Mouse (Mus musculus) megakaryocyte-erythroid progenitor cell, adult 5-6 weeks (primary cell): ENCODE results near the gene Brwd1. TPM values are rescaled to one million over a fixed set of nuclear protein-coding genes. Genes with fewer than 3 reads are reported as not detected.
"Not testable (repeated sequence)": the region's sequence is repeated elsewhere in the genome, so short reads cannot be mapped to it uniquely, and the experiment has no call there.

Source experiments
- ATAC-seq: replicated peaks from 2 replicates; pipeline ENCODE4 v1.8.0; 2016; ENCODE audit warnings: mild to moderate bottlenecking, inconsistent platforms; ENCODE audit not compliant: severe bottlenecking, poor library complexity, low FRiP score, low TSS enrichment
- total RNA-seq, 2 experiments: library from RNA; stranded (forward) in 1 of 2; stranded (reverse) in 1 of 2; fragments of 200-1000, 215-1000 nt in 1 of 2; fragments of >200 nt in 1 of 2; fragmentation: Nextera tagmentation in 1 of 2; gene quantifications; 2 replicates each; pipeline ENCODE4 v1.2.3; 2014 to 2017

Brwd1 gene
- total RNA-seq, 2 experiments from 2014 or later: 66.3 to 66.8 TPM

DNA sequence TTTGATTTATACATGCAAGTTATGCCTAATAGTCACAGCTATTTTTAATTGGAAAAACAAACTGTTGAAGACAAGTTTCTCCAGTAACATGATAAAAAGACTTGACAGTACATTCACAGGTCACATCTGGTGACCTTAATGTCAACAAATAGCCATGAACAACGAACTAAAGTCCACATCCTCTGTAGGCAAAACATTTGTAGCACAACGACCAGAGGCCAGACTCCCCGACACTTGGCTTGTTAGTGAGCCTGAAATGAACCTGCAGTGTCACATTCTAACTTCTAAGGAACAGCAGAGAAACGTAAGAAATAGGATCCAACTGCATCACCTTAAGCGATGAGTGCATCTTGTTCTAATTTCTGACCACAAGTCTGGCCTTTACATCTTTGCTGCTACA, 89.7 kb downstream of the Brwd1 start:
- ATAC-seq: no peak

- ATAC-seq: no peak
These were observed 91.0 kb downstream of the Brwd1 start for GRCm38 (mm10) chr16:95991122-95991900.

- peak; percentile 88 for ATAC-seq
These were observed 91.7 kb downstream of the Brwd1 start, which contains the start of gene Psmg1 for GRCm38 (mm10) chr16:95990462-95991121. TSS of gene Psmg1 (minus strand) at chr16:95990960.

DNA sequence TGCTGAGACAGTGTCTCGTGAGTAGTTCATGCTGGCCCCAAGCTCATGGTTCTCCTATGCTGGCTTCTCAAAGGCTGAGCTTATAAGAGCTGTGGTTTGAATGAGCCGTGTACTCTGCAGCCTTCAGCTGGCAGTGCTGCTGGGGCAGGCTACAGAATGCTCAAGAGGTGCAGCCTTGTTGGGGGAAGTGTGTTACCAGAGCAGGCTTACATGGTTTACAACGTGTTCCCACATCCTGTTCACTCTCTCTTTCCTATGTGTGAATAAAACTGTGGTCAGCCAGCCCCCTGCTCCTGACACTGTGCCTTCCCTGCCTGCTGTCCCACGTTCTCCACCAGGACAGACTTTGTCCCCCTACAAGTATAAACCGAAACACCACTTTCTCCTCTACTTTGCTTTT, 97.4 kb downstream of the Brwd1 start:
- no peak for ATAC-seq

GRCm38 (mm10) chr16:95983601-95984000, 98.7 kb downstream of the Brwd1 start:
- peak; percentile 81 for ATAC-seq

GRCm38 (mm10) chr16:95970841-95971240, 111.5 kb downstream of the Brwd1 start:
- ATAC-seq: no peak; the same call in 1 of the 2 replicates

DNA sequence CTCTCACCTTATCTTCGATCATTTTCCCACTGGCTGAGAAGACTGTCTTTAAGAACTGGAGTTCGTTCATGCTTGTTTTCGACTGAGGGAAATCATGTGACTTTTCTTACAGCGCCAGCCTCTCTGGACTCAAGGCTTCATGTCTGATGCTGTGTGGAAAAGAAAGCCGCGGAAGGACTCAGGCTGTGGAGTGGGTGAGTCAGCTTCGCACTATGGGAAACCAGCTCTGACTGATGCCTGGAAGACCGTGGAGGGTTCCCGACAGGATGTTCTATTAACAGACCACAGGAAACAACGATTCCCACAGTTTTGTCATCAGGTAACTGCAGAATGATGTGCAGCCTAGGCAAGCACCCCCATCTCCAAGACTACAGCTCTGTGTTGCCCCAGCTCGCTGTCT, 114.9 kb downstream of the Brwd1 start:
- no peak for ATAC-seq

DNA sequence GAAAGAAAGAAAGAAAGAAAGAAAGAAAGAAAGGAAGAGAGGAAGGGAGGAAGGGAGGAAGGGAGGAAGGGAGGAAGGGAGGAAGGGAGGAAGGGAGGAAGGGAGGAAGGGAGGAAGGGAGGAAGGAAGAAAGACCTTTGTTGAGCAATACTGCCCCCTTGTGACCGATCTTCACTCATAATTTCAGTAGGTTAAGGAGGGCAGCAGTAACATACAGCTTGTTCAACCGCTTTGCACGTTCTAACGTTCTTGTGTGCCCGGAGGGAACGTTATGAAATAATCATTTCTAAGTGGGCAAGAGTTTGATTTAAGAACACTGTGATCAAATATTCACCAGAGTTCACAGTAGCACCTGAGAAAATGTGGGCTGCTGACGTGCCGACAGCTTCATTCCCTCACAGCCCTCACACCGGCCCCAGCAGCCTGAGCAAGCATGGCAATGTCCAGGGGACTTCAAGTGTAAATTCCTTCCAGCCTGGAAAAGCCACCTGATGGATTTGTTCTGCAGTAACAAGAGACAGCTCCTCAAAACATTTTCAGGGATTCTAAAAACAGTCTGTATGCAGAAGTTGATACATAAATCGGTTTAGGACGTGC, 117.8 kb downstream of the Brwd1 start:
- ATAC-seq: no peak

DNA sequence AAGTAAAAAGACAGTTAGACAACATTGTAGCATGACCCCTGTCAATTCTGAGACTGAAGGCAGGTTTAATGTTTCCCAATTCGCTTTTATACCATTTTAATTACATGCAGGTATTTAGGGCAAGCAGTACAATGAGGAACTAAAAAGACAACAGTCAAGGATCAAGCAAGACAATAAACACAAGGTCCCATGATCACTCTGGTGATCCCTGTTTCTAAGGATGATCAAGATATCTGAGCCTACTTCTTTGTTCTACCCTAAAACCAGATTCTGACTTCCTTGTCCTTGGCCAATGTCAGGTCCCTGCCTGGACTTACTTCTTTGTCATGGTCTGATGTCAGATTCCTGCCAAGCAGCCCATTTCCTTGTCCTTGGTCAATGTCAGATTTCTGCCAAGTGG, 120.8 kb downstream of the Brwd1 start:
- ATAC-seq: not testable (repeated sequence)

DNA sequence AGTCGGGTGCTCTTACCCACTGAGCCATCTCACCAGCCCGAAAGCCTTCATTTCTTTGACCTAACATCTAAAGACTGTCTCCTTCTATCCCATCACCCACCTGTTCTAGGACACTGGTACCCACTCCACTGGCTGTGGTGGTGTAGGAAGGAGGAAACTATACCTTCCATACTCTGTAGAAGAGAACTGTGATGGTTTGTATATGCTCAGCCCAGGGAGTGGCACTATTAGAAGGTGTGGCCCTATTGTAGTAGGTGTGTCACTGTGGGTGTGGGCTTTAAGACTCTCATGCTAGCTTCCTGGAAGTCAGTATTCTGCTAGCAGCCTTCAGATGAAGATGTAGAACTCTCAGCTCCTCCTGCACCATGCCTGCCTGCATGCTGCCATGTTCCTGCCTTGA, 121.6 kb downstream of the Brwd1 start:
- not testable (repeated sequence) for ATAC-seq

DNA sequence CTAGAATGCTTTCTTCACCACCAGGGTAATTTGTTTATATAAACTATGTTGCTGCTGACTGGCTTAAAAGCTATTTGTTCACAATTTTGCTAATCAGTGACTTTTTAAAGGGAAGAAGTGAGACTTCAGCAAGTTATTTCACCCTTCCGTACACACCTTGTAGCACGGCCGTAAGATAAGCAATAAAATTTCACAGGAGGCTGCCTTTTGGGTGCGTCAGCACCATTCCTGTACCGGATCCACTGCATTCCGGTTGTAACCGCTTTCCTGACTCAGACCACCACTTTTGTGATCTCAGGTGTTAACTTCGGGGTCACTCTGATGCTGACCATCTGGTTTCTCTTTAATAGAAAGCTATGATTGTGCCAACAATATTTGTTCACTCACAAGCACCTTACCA, 124.2 kb downstream of the Brwd1 start:
- no peak for ATAC-seq

- ATAC-seq: no peak
These were observed 125.7 kb downstream of the Brwd1 start for GRCm38 (mm10) chr16:95956618-95957017.

- ATAC-seq: no peak
These were observed 126.5 kb downstream of the Brwd1 start for GRCm38 (mm10) chr16:95955716-95956346.

- no peak for ATAC-seq
These were observed 128.0 kb downstream of the Brwd1 start for GRCm38 (mm10) chr16:95954341-95954740.

GRCm38 (mm10) chr16:95953159-95953650, 129.1 kb downstream of the Brwd1 start:
- ATAC-seq: no peak

- no peak for ATAC-seq
These were observed 130.9 kb downstream of the Brwd1 start for GRCm38 (mm10) chr16:95951471-95951870.

GRCm38 (mm10) chr16:95945389-95946311, 136.7 kb downstream of the Brwd1 start:
- peak; percentile 77 for ATAC-seq

- ATAC-seq: no peak
These were observed 139.1 kb downstream of the Brwd1 start for GRCm38 (mm10) chr16:95943186-95943585.
